Mouse (Mus musculus) urinary bladder, postnatal 14 days (tissue): ENCODE measurements around the gene Ttyh1.

ENCODE experiments used
- DNase-seq: peaks from one replicate; pipeline ENCODE4 v3.0.0; 2021; ENCODE audit warnings: low spot score

The Ttyh1 gene

GRCm38 (mm10) chr7:4119344-4119902, at the start of gene Ttyh1:
Gene Ttyh1 (plus strand): TSS chr7:4119408.
- no peak for DNase-seq

- DNase-seq: no peak
Observed at GRCm38 (mm10) chr7:4071066-4071465, 48.1 kb upstream of the Ttyh1 start.

GRCm38 (mm10) chr7:4073144-4073543, 46.1 kb upstream of the Ttyh1 start:
- no peak for DNase-seq

GRCm38 (mm10) chr7:4079511-4079910, 39.7 kb upstream of the Ttyh1 start:
- no peak for DNase-seq

GRCm38 (mm10) chr7:4080552-4080951, 38.7 kb upstream of the Ttyh1 start:
- DNase-seq: no peak

GRCm38 (mm10) chr7:4081706-4082105, 37.5 kb upstream of the Ttyh1 start:
- no peak for DNase-seq

- DNase-seq: no peak
Observed at GRCm38 (mm10) chr7:4082804-4083203, 36.4 kb upstream of the Ttyh1 start.

GRCm38 (mm10) chr7:4084161-4084560, 35.0 kb upstream of the Ttyh1 start:
- DNase-seq: no peak

GRCm38 (mm10) chr7:4085562-4085961, 33.6 kb upstream of the Ttyh1 start:
- no peak for DNase-seq

GRCm38 (mm10) chr7:4087238-4087895, 31.8 kb upstream of the Ttyh1 start:
- no peak for DNase-seq

- DNase-seq: no peak
Observed at GRCm38 (mm10) chr7:4087896-4088480, 31.2 kb upstream of the Ttyh1 start.

GRCm38 (mm10) chr7:4088679-4089078, 30.5 kb upstream of the Ttyh1 start:
- no peak for DNase-seq

GRCm38 (mm10) chr7:4091170-4091569, 28.0 kb upstream of the Ttyh1 start:
- no peak for DNase-seq

GRCm38 (mm10) chr7:4098301-4098700, 20.9 kb upstream of the Ttyh1 start:
- DNase-seq: no peak

- no peak for DNase-seq
Observed at GRCm38 (mm10) chr7:4098832-4099231, 20.4 kb upstream of the Ttyh1 start.

GRCm38 (mm10) chr7:4101144-4101543, 18.1 kb upstream of the Ttyh1 start:
- no peak for DNase-seq

GRCm38 (mm10) chr7:4103411-4103810, 15.8 kb upstream of the Ttyh1 start:
- DNase-seq: no peak

- no peak for DNase-seq
Observed at GRCm38 (mm10) chr7:4111766-4112165, 7.4 kb upstream of the Ttyh1 start.

- no peak for DNase-seq
Observed at GRCm38 (mm10) chr7:4117050-4117814, 2.0 kb upstream of the Ttyh1 start.

GRCm38 (mm10) chr7:4119976-4120921, 1.0 kb downstream of the Ttyh1 start:
- DNase-seq: no peak

- no peak for DNase-seq
Observed at GRCm38 (mm10) chr7:4122076-4122768, 3.0 kb downstream of the Ttyh1 start.
